Mouse (Mus musculus) C2C12 (cell line): ENCODE measurements around the gene Vstm2l. TPM values are rescaled to one million over a fixed set of nuclear protein-coding genes. Genes with fewer than 3 reads are reported as not detected.

Source experiments
- H3K27me3 ChIP-seq: one replicate; pipeline ENCODE4 v1.6.1; 2011; ENCODE audit not compliant: control insufficient read depth, insufficient read depth, insufficient read length
- H3K36me3 ChIP-seq: one replicate; pipeline ENCODE4 v1.6.1; 2011; ENCODE audit not compliant: control insufficient read depth, insufficient read depth
- H3K4me3 ChIP-seq: one replicate; pipeline ENCODE4 v1.5.1; 2011; ENCODE audit warnings: mild to moderate bottlenecking, control low read depth; ENCODE audit not compliant: poor library complexity, insufficient read depth, severe bottlenecking
- H3K79me2 ChIP-seq: one replicate; pipeline ENCODE4 v1.6.1; 2011; ENCODE audit not compliant: control insufficient read depth, insufficient read depth
- H3K79me3 ChIP-seq: one replicate; pipeline ENCODE4 v1.6.1; 2011; ENCODE audit warnings: low read depth, control low read depth
- H3ac ChIP-seq: one replicate; pipeline ENCODE3; 2011; ENCODE audit warnings: low read depth; ENCODE audit not compliant: control insufficient read depth, insufficient read length
- CEBPB ChIP-seq: IDR thresholded peaks from one replicate; pipeline ENCODE4 v1.6.1; 2011; ENCODE audit warnings: low read depth, mild to moderate bottlenecking, control low read depth, moderate library complexity
- CTCF ChIP-seq: IDR thresholded peaks from one replicate; pipeline ENCODE4 v1.5.1; 2011; ENCODE audit not compliant: control insufficient read depth, insufficient read depth, insufficient read length
- FOSL1 ChIP-seq: IDR thresholded peaks from one replicate; pipeline ENCODE4 v1.8.0; 2011; ENCODE audit warnings: mild to moderate bottlenecking, low read length; ENCODE audit not compliant: poor library complexity, insufficient read depth, severe bottlenecking
- MAX ChIP-seq: IDR thresholded peaks from one replicate; pipeline ENCODE4 v1.6.1; 2011; ENCODE audit warnings: mild to moderate bottlenecking, control low read depth
- MYOD1 ChIP-seq: IDR thresholded peaks from one replicate; pipeline ENCODE4 v1.6.1; 2011; ENCODE audit warnings: low read depth; ENCODE audit not compliant: control insufficient read depth, insufficient read length
- MYOG ChIP-seq: IDR thresholded peaks from one replicate; pipeline ENCODE4 v1.6.1; 2011; ENCODE audit not compliant: control insufficient read depth, insufficient read length; ENCODE audit errors: extremely low read depth
- USF1 ChIP-seq: IDR thresholded peaks from one replicate; pipeline ENCODE4 v1.6.1; 2011; ENCODE audit warnings: low read depth, mild to moderate bottlenecking, control low read depth, moderate library complexity
- polyA plus RNA-seq: library from polyadenylated mRNA; unstranded; fragments of >200 nt; fragmentation: generic; extraction: Trizol; gene quantifications from one replicate; pipeline ENCODE4 v1.2.1, GENCODE M21; 2012; ENCODE audit warnings: missing spikeins

Vstm2l gene
- polyA plus RNA-seq, 1 experiment, result not detected

DNA sequence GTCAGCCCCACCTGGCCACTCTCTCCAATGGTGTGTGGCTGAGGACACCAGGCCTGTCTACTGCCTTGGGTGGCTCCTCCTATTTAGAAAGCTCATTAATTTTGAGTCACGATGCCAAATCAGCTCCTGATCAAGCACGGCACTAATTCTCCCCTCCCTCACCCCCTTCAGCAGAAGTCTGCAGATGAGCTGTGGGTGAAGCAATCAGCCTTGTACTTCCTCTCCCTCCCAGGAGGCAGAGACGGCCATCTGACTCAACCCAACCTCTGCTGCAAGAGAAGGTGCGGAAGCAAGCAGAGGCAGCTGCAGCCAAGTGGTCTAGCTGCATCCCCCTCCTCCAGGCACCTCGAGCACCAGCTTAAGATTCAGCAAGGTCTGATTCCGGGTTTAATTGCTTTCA, 76.6 kb downstream of the Vstm2l start:
- no peak for TF ChIP-seq MYOG
- TF ChIP-seq CTCF, result no peak
- no peak for TF ChIP-seq MYOD1
- TF ChIP-seq CEBPB, result no peak
- no peak for TF ChIP-seq USF1
- TF ChIP-seq FOSL1, result no peak
- no peak for TF ChIP-seq MAX
- Histone ChIP-seq H3K27me3 (no peaks in the 10 kb centered on the region), H3K79me2 (no peaks in the 10 kb centered on the region), H3K4me3 (no peak overlapping the region), H3ac (no peak overlapping the region), H3K36me3 (peaks cover 24% of the 10 kb centered on the region), H3K79me3 (no peaks in the 10 kb centered on the region)

- Histone ChIP-seq H3K79me3 (no peaks in the 10 kb centered on the region), H3ac (no peak overlapping the region), H3K27me3 (no peaks in the 10 kb centered on the region), H3K36me3 (peaks cover 24% of the 10 kb centered on the region), H3K79me2 (no peaks in the 10 kb centered on the region), H3K4me3 (no peak overlapping the region)
- TF ChIP-seq CTCF, result no peak
Observed at GRCm38 (mm10) chr2:157992501-157992900, 78.0 kb downstream of the Vstm2l start.

Other genes with a start within 250 kb of the Vstm2l start
- 42.0 TPM for gene Ctnnbl1, start 177.3 kb upstream of the Vstm2l start, polyA plus RNA-seq
- gene Tti1, start 113.8 kb downstream of the Vstm2l start, polyA plus RNA-seq, result 12.5 TPM
- gene Rprd1b, start 113.8 kb downstream of the Vstm2l start, polyA plus RNA-seq, result 11.4 TPM
- gene Tgm2, start 231.8 kb downstream of the Vstm2l start, polyA plus RNA-seq, result 1.1 TPM